Mouse (Mus musculus): Measurements from ENCODE around the gene Cdipt.

Gene Cdipt

GRCm38 (mm10) chr7:126975950-126976866 lies 494 bp downstream of the Cdipt start, which contains the start of gene Cdiptos:
Gene Cdiptos, minus strand, starts transcription at chr7:126976098.
- peak; percentile 99 for DNase-seq (ENCODE audit: low spot score)

- no peak for DNase-seq (ENCODE audit: low spot score)
Observed at GRCm38 (mm10) chr7:126976878-126977459, 1.3 kb downstream of the Cdipt start.

- DNase-seq (ENCODE audit: low spot score): no peak
Observed at GRCm38 (mm10) chr7:126978841-126979240, 3.1 kb downstream of the Cdipt start.

GRCm38 (mm10) chr7:126981601-126982000 lies 5.9 kb downstream of the Cdipt start:
- DNase-seq (ENCODE audit: low spot score): no peak

- no peak for DNase-seq (ENCODE audit: low spot score)
Observed at GRCm38 (mm10) chr7:126982054-126982453, 6.3 kb downstream of the Cdipt start.

GRCm38 (mm10) chr7:126983113-126983512 lies 7.4 kb downstream of the Cdipt start:
- DNase-seq (ENCODE audit: low spot score): no peak

- DNase-seq (ENCODE audit: low spot score): no peak
Observed at GRCm38 (mm10) chr7:126984667-126985444, 9.1 kb downstream of the Cdipt start.

- DNase-seq (ENCODE audit: low spot score): no peak
Observed at GRCm38 (mm10) chr7:126986319-126986718, 10.6 kb downstream of the Cdipt start.

GRCm38 (mm10) chr7:126988816-126989215 lies 13.1 kb downstream of the Cdipt start:
- no peak for DNase-seq (ENCODE audit: low spot score)

GRCm38 (mm10) chr7:126996449-126996848 lies 20.7 kb downstream of the Cdipt start:
- DNase-seq (ENCODE audit: low spot score): no peak

- no peak for DNase-seq (ENCODE audit: low spot score)
Observed at GRCm38 (mm10) chr7:126999568-126999967, 23.9 kb downstream of the Cdipt start.

- no peak for DNase-seq (ENCODE audit: low spot score)
Observed at GRCm38 (mm10) chr7:127003620-127004019, 27.9 kb downstream of the Cdipt start.

- DNase-seq (ENCODE audit: low spot score): no peak
Observed at GRCm38 (mm10) chr7:127004122-127004875, 28.6 kb downstream of the Cdipt start.

GRCm38 (mm10) chr7:127007313-127008024 lies 31.8 kb downstream of the Cdipt start:
- DNase-seq (ENCODE audit: low spot score): no peak

- DNase-seq (ENCODE audit: low spot score): no peak
Observed at GRCm38 (mm10) chr7:127008239-127009019, 32.7 kb downstream of the Cdipt start.

GRCm38 (mm10) chr7:127009307-127010085 lies 33.8 kb downstream of the Cdipt start:
- no peak for DNase-seq (ENCODE audit: low spot score)

GRCm38 (mm10) chr7:127011051-127011450 lies 35.3 kb downstream of the Cdipt start:
- no peak for DNase-seq (ENCODE audit: low spot score)

GRCm38 (mm10) chr7:127011717-127012116 lies 36.0 kb downstream of the Cdipt start:
- no peak for DNase-seq (ENCODE audit: low spot score)

GRCm38 (mm10) chr7:127012374-127012773 lies 36.7 kb downstream of the Cdipt start:
- DNase-seq (ENCODE audit: low spot score): no peak

All from embryo, embryonic 10 days (tissue).